Mouse (Mus musculus) heart, embryonic 13.5 days (tissue): ENCODE measurements around the gene Usp29. TPM values are rescaled to one million over a fixed set of nuclear protein-coding genes. Genes with fewer than 3 reads are reported as not detected.

Source experiments
- ATAC-seq: fragments of 200-750 bp; cut with Nextera tagmentation; 2 replicates; pipeline ENCODE4 v1.8.0; 2017; ENCODE audit warnings: moderate TSS enrichment; ENCODE audit not compliant: insufficient number of reproducible peaks, low FRiP score, low TSS enrichment; ENCODE audit errors: extremely low read depth
- H3K27ac ChIP-seq: fragments of 300-500 bp; sonication (generic); replicated peaks from 2 replicates; pipeline ENCODE4 v1.5.1; 2015; ENCODE audit warnings: moderate library complexity, mild to moderate bottlenecking, inconsistent platforms
- H3K27me3 ChIP-seq: fragments of 300-500 bp; sonication (generic); replicated peaks from 2 replicates; pipeline ENCODE4 v1.6.1; 2015; ENCODE audit warnings: mild to moderate bottlenecking, inconsistent platforms
- H3K36me3 ChIP-seq: fragments of 300-500 bp; sonication (generic); 2 replicates; pipeline ENCODE4 v1.6.1; 2015; ENCODE audit warnings: mild to moderate bottlenecking, inconsistent platforms
- H3K4me1 ChIP-seq: fragments of 300-500 bp; sonication (generic); 2 replicates; pipeline ENCODE4 v1.6.1; 2015; ENCODE audit warnings: inconsistent platforms
- H3K4me2 ChIP-seq: fragments of 300-500 bp; sonication (generic); 2 replicates; pipeline ENCODE4 v1.6.1; 2015; ENCODE audit warnings: inconsistent platforms, mild to moderate bottlenecking, moderate library complexity
- H3K4me3 ChIP-seq: fragments of 300-500 bp; sonication (generic); 2 replicates; pipeline ENCODE4 v1.5.1; 2015; ENCODE audit warnings: moderate library complexity, mild to moderate bottlenecking, inconsistent platforms
- H3K9ac ChIP-seq: fragments of 300-500 bp; sonication (generic); 2 replicates; pipeline ENCODE4 v1.6.1; 2015; ENCODE audit warnings: inconsistent platforms, mild to moderate bottlenecking, moderate library complexity
- H3K9me3 ChIP-seq: fragments of 300-500 bp; sonication (generic); 2 replicates; pipeline ENCODE4 v1.6.1; 2016; ENCODE audit warnings: inconsistent platforms
- WGBS: fragments of 180-500 bp; shearing (Covaris S2); methylation state at CpG from one replicate; pipeline ENCODE4 v1.1.7; 2015; ENCODE audit warnings: mixed read lengths; 5-methylcytosine and 5-hydroxymethylcytosine counted together
- polyA plus RNA-seq: library from polyadenylated mRNA; unstranded; fragments of >200 nt; fragmentation: Nextera tagmentation; extraction: Ambion mirVana; gene quantifications from 2 replicates; pipeline ENCODE4 v1.2.1, GENCODE M21; 2015

The Usp29 gene
- polyA plus RNA-seq, 1 experiment from 2014 or later: 7.4 TPM

- Histone ChIP-seq H3K27me3 (no peaks in the 10 kb centered on the region), H3K4me2 (no peak overlapping the region), H3K4me1 (peaks cover 47% of the 10 kb centered on the region), H3K9ac (no peak overlapping the region), H3K9me3 (no peaks in the 10 kb centered on the region), H3K27ac (peak overlapping the region; percentile 71), H3K36me3 (no peaks in the 10 kb centered on the region), H3K4me3 (no peak overlapping the region)
- ATAC-seq: no peak; the same call in 1 of the 2 replicates
- WGBS: 39% methylated on average over 5 of the region's 5 CpGs
These were observed 181.4 kb downstream of the Usp29 start for GRCm38 (mm10) chr7:6911731-6912130.

GRCm38 (mm10) chr7:6913439-6914380 lies 183.3 kb downstream of the Usp29 start:
- Histone ChIP-seq H3K4me1 (peaks cover 62% of the 10 kb centered on the region), H3K9me3 (no peaks in the 10 kb centered on the region), H3K9ac (peak overlapping the region; percentile 81), H3K4me3 (peak overlapping the region; percentile 52), H3K27me3 (no peaks in the 10 kb centered on the region), H3K27ac (peak overlapping the region; percentile 89), H3K4me2 (peak overlapping the region; percentile 72), H3K36me3 (no peaks in the 10 kb centered on the region)
- ATAC-seq: peak; percentile 64; the same call in 1 of the 2 replicates
- 9% methylated on average over 30 of the region's 30 CpGs for WGBS

- ATAC-seq: no peak
- Histone ChIP-seq H3K9ac (no peak overlapping the region), H3K27me3 (no peaks in the 10 kb centered on the region), H3K4me3 (no peak overlapping the region), H3K4me1 (peaks cover 42% of the 10 kb centered on the region), H3K36me3 (no peaks in the 10 kb centered on the region), H3K9me3 (no peaks in the 10 kb centered on the region), H3K27ac (peak overlapping the region; percentile 56), H3K4me2 (no peak overlapping the region)
- 46% methylated on average over 5 of the region's 5 CpGs for WGBS
These were observed 186.7 kb downstream of the Usp29 start for GRCm38 (mm10) chr7:6917126-6917525.

- no peak for ATAC-seq
- H3K4me3 ChIP-seq: no peak overlapping the region
These were observed 187.9 kb downstream of the Usp29 start for GRCm38 (mm10) chr7:6918267-6918666.

GRCm38 (mm10) chr7:6919131-6919870 lies 188.9 kb downstream of the Usp29 start:
- Histone ChIP-seq H3K27me3 (no peaks in the 10 kb centered on the region), H3K36me3 (no peaks in the 10 kb centered on the region), H3K27ac (no peak overlapping the region), H3K4me1 (peaks cover 23% of the 10 kb centered on the region), H3K9me3 (no peaks in the 10 kb centered on the region), H3K4me3 (no peak overlapping the region), H3K9ac (no peak overlapping the region), H3K4me2 (no peak overlapping the region)
- 87% methylated on average over 1 of the region's 1 CpGs for WGBS
- ATAC-seq: no peak

More at GRCm38 (mm10) chr7:6918267-6918666, 187.9 kb downstream of the Usp29 start:
- Histone ChIP-seq H3K4me1 (peaks cover 33% of the 10 kb centered on the region), H3K27ac (peak overlapping the region; percentile 56), H3K36me3 (no peaks in the 10 kb centered on the region), H3K9me3 (no peaks in the 10 kb centered on the region), H3K4me2 (no peak overlapping the region; the same call in 1 of the 2 replicates), H3K9ac (0 out of 2 replicates have a peak overlapping the region, but pooled peaks have one; percentile 21), H3K27me3 (no peaks in the 10 kb centered on the region)
- 7% methylated on average over 10 of the region's 10 CpGs for WGBS

GRCm38 (mm10) chr7:6923515-6923914 lies 193.1 kb downstream of the Usp29 start:
- Histone ChIP-seq H3K27me3 (no peaks in the 10 kb centered on the region), H3K4me2 (no peak overlapping the region), H3K4me1 (no peaks in the 10 kb centered on the region), H3K9ac (no peak overlapping the region), H3K27ac (no peak overlapping the region), H3K4me3 (no peak overlapping the region), H3K9me3 (no peaks in the 10 kb centered on the region), H3K36me3 (no peaks in the 10 kb centered on the region)
- 92% methylated on average over 3 of the region's 3 CpGs for WGBS
- ATAC-seq: no peak

- 65% methylated on average over 7 of the region's 7 CpGs for WGBS
- H3K36me3 ChIP-seq: no peaks in the 10 kb centered on the region
- H3K4me3 ChIP-seq: no peak overlapping the region
- no peak for ATAC-seq
- H3K9me3 ChIP-seq: no peaks in the 10 kb centered on the region
- no peak overlapping the region for H3K4me2 ChIP-seq
- no peaks in the 10 kb centered on the region for H3K27me3 ChIP-seq
- H3K4me1 ChIP-seq: no peaks in the 10 kb centered on the region
- H3K27ac ChIP-seq: no peak overlapping the region
- no peak overlapping the region for H3K9ac ChIP-seq
These were observed 195.8 kb downstream of the Usp29 start for GRCm38 (mm10) chr7:6925926-6926730.

GRCm38 (mm10) chr7:6926731-6926995 lies 196.3 kb downstream of the Usp29 start:
- Histone ChIP-seq H3K36me3 (no peaks in the 10 kb centered on the region), H3K9me3 (no peaks in the 10 kb centered on the region), H3K4me1 (no peaks in the 10 kb centered on the region), H3K4me3 (no peak overlapping the region), H3K9ac (no peak overlapping the region), H3K27ac (no peak overlapping the region), H3K27me3 (no peaks in the 10 kb centered on the region), H3K4me2 (no peak overlapping the region)
- no peak for ATAC-seq
- 80% methylated on average over 4 of the region's 4 CpGs for WGBS

- H3K9ac ChIP-seq: no peak overlapping the region
- no peaks in the 10 kb centered on the region for H3K27me3 ChIP-seq
- WGBS: 62% methylated on average over 2 of the region's 2 CpGs
- H3K36me3 ChIP-seq: no peaks in the 10 kb centered on the region
- H3K9me3 ChIP-seq: no peaks in the 10 kb centered on the region
- no peaks in the 10 kb centered on the region for H3K4me1 ChIP-seq
- no peak overlapping the region for H3K27ac ChIP-seq
- ATAC-seq: no peak
- no peak overlapping the region for H3K4me3 ChIP-seq
- no peak overlapping the region for H3K4me2 ChIP-seq
These were observed 198.9 kb downstream of the Usp29 start for GRCm38 (mm10) chr7:6929286-6929685.

GRCm38 (mm10) chr7:6934741-6935140 lies 204.4 kb downstream of the Usp29 start:
- Histone ChIP-seq H3K36me3 (no peaks in the 10 kb centered on the region), H3K27me3 (no peaks in the 10 kb centered on the region), H3K9ac (no peak overlapping the region), H3K9me3 (no peaks in the 10 kb centered on the region), H3K4me2 (no peak overlapping the region), H3K27ac (no peak overlapping the region), H3K4me1 (no peaks in the 10 kb centered on the region), H3K4me3 (no peak overlapping the region)
- no peak for ATAC-seq
- 51% methylated on average over 5 of the region's 5 CpGs for WGBS

GRCm38 (mm10) chr7:6937040-6937439 lies 206.7 kb downstream of the Usp29 start:
- H3K36me3 ChIP-seq: no peaks in the 10 kb centered on the region
- H3K9me3 ChIP-seq: no peaks in the 10 kb centered on the region
- no peaks in the 10 kb centered on the region for H3K27me3 ChIP-seq
- WGBS: 40% methylated on average over 11 of the region's 11 CpGs
- no peak overlapping the region for H3K9ac ChIP-seq
- H3K27ac ChIP-seq: no peak overlapping the region
- H3K4me3 ChIP-seq: no peak overlapping the region
- H3K4me2 ChIP-seq: no peak overlapping the region
- no peaks in the 10 kb centered on the region for H3K4me1 ChIP-seq
- no peak for ATAC-seq
